Mouse (Mus musculus) CH12.LX (cell line): Measurements from ENCODE around the gene Elf1. TPM values are rescaled to one million over a fixed set of nuclear protein-coding genes. Genes with fewer than 3 reads are reported as not detected.
A peak's percentile ranks its signal among the peaks of the same experiment; 100 is the strongest.

Source experiments
- DNase-seq: peaks from one replicate; pipeline ENCODE4 v3.0.0-alpha.2; 2013; ENCODE audit errors: extremely low read depth
- H3K27ac ChIP-seq: 2 replicates; pipeline ENCODE4 v1.5.1; 2012; ENCODE audit warnings: low read depth, mild to moderate bottlenecking, control low read depth, moderate library complexity; ENCODE audit not compliant: insufficient read depth
- H3K27me3 ChIP-seq: replicated peaks from 2 replicates; pipeline ENCODE3; 2012; ENCODE audit warnings: inconsistent platforms
- H3K36me3 ChIP-seq, 2 experiments: replicated peaks in 1 of 2; 2 replicates each; pipeline versions ENCODE3 to v1.6.1; 2012; ENCODE audit warnings: inconsistent platforms in 1 of 2, low read length in 1 of 2, mild to moderate bottlenecking in 1 of 2, mixed read lengths in 1 of 2, moderate library complexity in 1 of 2; ENCODE audit not compliant: control insufficient read depth in 1 of 2, insufficient read depth in 1 of 2
- H3K4me1 ChIP-seq, 2 experiments: 2 replicates each; pipeline ENCODE4 v1.6.1; 2012; ENCODE audit warnings: inconsistent platforms in 1 of 2, moderate library complexity in 1 of 2; ENCODE audit not compliant: insufficient read depth in 2 of 2, control insufficient read depth in 1 of 2
- H3K4me2 ChIP-seq: 2 replicates; pipeline ENCODE4 v1.6.1; 2012; ENCODE audit warnings: low read depth, mild to moderate bottlenecking, control low read depth; ENCODE audit not compliant: poor library complexity, insufficient read depth, severe bottlenecking
- H3K4me3 ChIP-seq, 3 experiments: fragments of 150-350 bp in 1 of 3; sonication (generic) in 1 of 3; replicated peaks in 1 of 3; 2 replicates each; pipeline versions ENCODE3 to v1.5.1; 2011 to 2012; ENCODE audit warnings: low read depth in 2 of 3, low read length in 2 of 3, mild to moderate bottlenecking in 2 of 3, moderate library complexity in 2 of 3, control low read depth in 1 of 3, improper control_type of control experiment in 1 of 3, inconsistent platforms in 1 of 3, mixed read lengths in 1 of 3; ENCODE audit not compliant: poor library complexity in 1 of 3
- H3K79me2 ChIP-seq: replicated peaks from 2 replicates; pipeline ENCODE4 v1.6.1; 2012; ENCODE audit warnings: mild to moderate bottlenecking, moderate library complexity; ENCODE audit not compliant: control insufficient read depth, poor library complexity, insufficient read depth, severe bottlenecking; ENCODE audit errors: extremely low read depth
- H3K9ac ChIP-seq: 2 replicates; pipeline ENCODE4 v1.6.1; 2012; ENCODE audit warnings: low read depth, mild to moderate bottlenecking, control low read depth, moderate library complexity; ENCODE audit not compliant: insufficient read depth
- H3K9me3 ChIP-seq: replicated peaks from 2 replicates; pipeline ENCODE3; 2012; ENCODE audit warnings: low read length, inconsistent platforms, mixed read lengths
- BHLHE40 ChIP-seq: IDR thresholded peaks from 2 replicates; pipeline ENCODE4 v1.6.1; 2011; ENCODE audit warnings: mild to moderate bottlenecking, low read depth, low read length, improper control_type of control experiment
- ELF1 ChIP-seq: IDR thresholded peaks from 2 replicates; pipeline ENCODE4 v1.6.1; 2014; ENCODE audit warnings: low read depth, mild to moderate bottlenecking, inconsistent platforms, low read length, improper control_type of control experiment
- EP300 ChIP-seq: IDR thresholded peaks from 2 replicates; pipeline ENCODE4 v1.6.1; 2011; ENCODE audit warnings: low read length, improper control_type of control experiment
- ETS1 ChIP-seq: conservative IDR thresholded peaks from 2 replicates; pipeline ENCODE4 v1.6.1; 2012; ENCODE audit warnings: low read depth, mild to moderate bottlenecking, inconsistent platforms, low read length, improper control_type of control experiment, moderate library complexity
- GABPA ChIP-seq: IDR thresholded peaks from 2 replicates; pipeline ENCODE4 v1.6.1; 2012; ENCODE audit warnings: low read depth, low read length, improper control_type of control experiment, inconsistent platforms; ENCODE audit not compliant: insufficient replicate concordance
- IRF4 ChIP-seq: IDR thresholded peaks from 2 replicates; pipeline ENCODE4 v1.6.1; 2014; ENCODE audit warnings: low read depth, mild to moderate bottlenecking, inconsistent platforms, low read length, improper control_type of control experiment
- JUN ChIP-seq: IDR thresholded peaks from 2 replicates; pipeline ENCODE4 v1.6.1; 2011; ENCODE audit warnings: low read depth, mild to moderate bottlenecking, low read length, improper control_type of control experiment, moderate library complexity; ENCODE audit not compliant: insufficient read depth
- JUND ChIP-seq: conservative IDR thresholded peaks from 2 replicates; pipeline ENCODE4 v1.6.1; 2011; ENCODE audit warnings: low read depth, low read length, improper control_type of control experiment
- MAFK ChIP-seq: IDR thresholded peaks from 2 replicates; pipeline ENCODE4 v1.6.1; 2011; ENCODE audit warnings: low read length, improper control_type of control experiment; ENCODE audit not compliant: insufficient replicate concordance
- MAX ChIP-seq: IDR thresholded peaks from 2 replicates; pipeline ENCODE4 v1.6.1; 2011; ENCODE audit warnings: low read length, improper control_type of control experiment
- MEF2A ChIP-seq: IDR thresholded peaks from 2 replicates; pipeline ENCODE4 v1.6.1; 2014; ENCODE audit warnings: low read depth, mild to moderate bottlenecking, inconsistent platforms, low read length, improper control_type of control experiment, borderline replicate concordance
- MXI1 ChIP-seq: IDR thresholded peaks from 2 replicates; pipeline ENCODE4 v1.6.1; 2011; ENCODE audit warnings: mild to moderate bottlenecking, low read depth, low read length, improper control_type of control experiment
- MYC ChIP-seq: IDR thresholded peaks from 2 replicates; pipeline ENCODE4 v1.6.1; 2011; ENCODE audit warnings: low read depth, mild to moderate bottlenecking, improper control_type of control experiment, low read length
- PAX5 ChIP-seq: IDR thresholded peaks from 2 replicates; pipeline ENCODE4 v1.6.1; 2012; ENCODE audit warnings: low read length, inconsistent platforms, mixed read lengths
- POLR2A ChIP-seq: IDR thresholded peaks from 2 replicates; pipeline ENCODE4 v1.6.1; 2011; ENCODE audit warnings: low read depth, mild to moderate bottlenecking, improper control_type of control experiment, low read length
- SIN3A ChIP-seq: IDR thresholded peaks from 2 replicates; pipeline ENCODE4 v1.6.1; 2012; ENCODE audit warnings: low read length, improper control_type of control experiment, inconsistent platforms
- UBTF ChIP-seq: IDR thresholded peaks from 2 replicates; pipeline ENCODE4 v1.6.1; 2012; ENCODE audit warnings: low read depth, mild to moderate bottlenecking, inconsistent platforms, low read length, improper control_type of control experiment, moderate library complexity
- USF1 ChIP-seq: IDR thresholded peaks from 2 replicates; pipeline ENCODE4 v1.6.1; 2014; ENCODE audit warnings: low read depth, mild to moderate bottlenecking, inconsistent platforms, low read length, improper control_type of control experiment
- ZKSCAN1 ChIP-seq: IDR thresholded peaks from 2 replicates; pipeline ENCODE4 v1.6.1; 2012; ENCODE audit warnings: low read depth, inconsistent platforms, low read length, improper control_type of control experiment, borderline replicate concordance
- ZMIZ1 ChIP-seq: IDR thresholded peaks from 2 replicates; pipeline ENCODE4 v1.6.1; 2012; ENCODE audit warnings: low read depth, mild to moderate bottlenecking, inconsistent platforms, low read length, improper control_type of control experiment
- ZNF384 ChIP-seq: IDR thresholded peaks from 2 replicates; pipeline ENCODE4 v1.6.1; 2012; ENCODE audit warnings: low read depth, low read length, improper control_type of control experiment, inconsistent platforms
- dilution Hi-C: fragments of 300-500 bp; cut with MboI; formaldehyde crosslinking; loops from 2 replicates; pipeline ENCODE4 v1.14.3; 2020; ENCODE audit warnings: low sequenced_read_pairs; ENCODE audit not compliant: extremely low pct_unique_long_range_greater_than_20kb, extremely low pct_ligation_motif_present
- in situ Hi-C: fragments of 300-500 bp; cut with MboI; formaldehyde crosslinking; loops from 3 replicates; pipeline ENCODE4 v1.14.3; 2019; ENCODE audit warnings: low sequenced_read_pairs, low pct_ligation_motif_present, low pct_unique_long_range_greater_than_20kb, mixed read lengths
- polyA plus RNA-seq: library from polyadenylated mRNA; unstranded; fragments of >175 nt; gene quantifications from 2 replicates; pipeline ENCODE4 v1.2.1, GENCODE M21; 2012; ENCODE audit warnings: low read depth; ENCODE audit not compliant: insufficient read length
- total RNA-seq, 2 experiments: library from RNA; depleted of rRNA; stranded (reverse); fragments of 300-350 nt in 1 of 2; fragments of >200 nt in 1 of 2; gene quantifications; 2 replicates each; pipeline ENCODE4 v1.2.3; 2012 to 2014

Gene Elf1
- total and polyA plus RNA-seq, 3 experiments: 37.1 to 71.7 (median 54.4) TPM

GRCm38 (mm10) chr14:79537463-79537862 lies 56.5 kb downstream of the Elf1 start:
- Histone ChIP-seq H3K9ac (peak overlapping the region; percentile 51), H3K4me3 (peak overlapping the region; percentile 32 to 59 (median 48))

GRCm38 (mm10) chr14:79537921-79538320 lies 56.9 kb downstream of the Elf1 start:
- H3K9me3 ChIP-seq: no peaks in the 10 kb centered on the region
- in situ Hi-C loops (no loop called here), dilution Hi-C loops (no loop called here)
- no peak overlapping the region for H3K27ac ChIP-seq
- H3K4me3 ChIP-seq: no peak overlapping the region
- H3K9ac ChIP-seq: peak overlapping the region; percentile 40
- no peaks in the 10 kb centered on the region for H3K27me3 ChIP-seq
- peaks cover 8 to 70% of the 10 kb centered on the region in 2 experiments for H3K4me1 ChIP-seq
- peaks cover 83% of the 10 kb centered on the region for H3K79me2 ChIP-seq
- TF ChIP-seq UBTF (no peak), MYC (peak; percentile 7; the same call in 1 of the 2 replicates)
- H3K4me2 ChIP-seq: peak overlapping the region; percentile 74
- DNase-seq: no peak
- peaks cover 12 to 45% of the 10 kb centered on the region in 2 experiments for H3K36me3 ChIP-seq

More at GRCm38 (mm10) chr14:79537463-79537862, 56.5 kb downstream of the Elf1 start:
- Histone ChIP-seq H3K4me1 (peaks cover 8 to 71% of the 10 kb centered on the region in 2 experiments), H3K9me3 (no peaks in the 10 kb centered on the region)
- in situ Hi-C loops: no loop called here
- DNase-seq: no peak
- TF ChIP-seq IRF4 (no peak), JUND (no peak), PAX5 (no peak), SIN3A (no peak), MAX (peak; percentile 69; the same call in 1 of the 2 replicates), MXI1 (peak; percentile 84), UBTF (no peak), ETS1 (no peak), MAFK (no peak), POLR2A (no peak), ZMIZ1 (no peak), MEF2A (no peak), EP300 (no peak), USF1 (no peak), ELF1 (no peak), BHLHE40 (peak; percentile 73), GABPA (no peak), ZKSCAN1 (no peak), JUN (no peak), MYC (peak; percentile 66), ZNF384 (peak; percentile 62; the same call in 1 of the 2 replicates)
- TF ChIP-seq, all 38 proteins: peak for 5
- Histone ChIP-seq H3K27ac (peak overlapping the region; percentile 57; the same call in 1 of the 2 replicates), H3K79me2 (peaks cover 83% of the 10 kb centered on the region), H3K27me3 (no peaks in the 10 kb centered on the region), H3K4me2 (peak overlapping the region; percentile 74), H3K36me3 (peaks cover 9 to 41% of the 10 kb centered on the region in 2 experiments)
- dilution Hi-C loops: no loop called here
